Mouse (Mus musculus) layer of hippocampus, adult 9-11 months (tissue): ENCODE results near the gene Haao.
"Not testable (repeated sequence)": the region's sequence is repeated elsewhere in the genome, so short reads cannot be mapped to it uniquely, and the experiment has no call there.

Experiments
- DNase-seq: peaks from one replicate; pipeline ENCODE4 v3.0.0; 2022

The Haao gene

GRCm38 (mm10) chr17:83862134-83862881 lies 14.5 kb upstream of the Haao start:
- peak; percentile 71 for DNase-seq

- peak; percentile 96 for DNase-seq
Measured at GRCm38 (mm10) chr17:83861444-83862133, 13.8 kb upstream of the Haao start.

- not testable (repeated sequence) for DNase-seq
Measured at GRCm38 (mm10) chr17:83860968-83861367, 13.2 kb upstream of the Haao start.

- no peak for DNase-seq
Measured at GRCm38 (mm10) chr17:83860224-83860623, 12.5 kb upstream of the Haao start.

GRCm38 (mm10) chr17:83859639-83860038 lies 11.9 kb upstream of the Haao start:
- DNase-seq: no peak

- DNase-seq: no peak
Measured at GRCm38 (mm10) chr17:83858413-83858812, 10.7 kb upstream of the Haao start.

- no peak for DNase-seq
Measured at GRCm38 (mm10) chr17:83854284-83854918, 6.6 kb upstream of the Haao start.

GRCm38 (mm10) chr17:83853831-83854230 lies 6.1 kb upstream of the Haao start:
- no peak for DNase-seq

GRCm38 (mm10) chr17:83850864-83851263 lies 3.1 kb upstream of the Haao start:
- no peak for DNase-seq

- peak; percentile 78 for DNase-seq
Measured at GRCm38 (mm10) chr17:83850458-83850857, 2.7 kb upstream of the Haao start.

GRCm38 (mm10) chr17:83849717-83850116 lies 2.0 kb upstream of the Haao start:
- DNase-seq: no peak

- DNase-seq: no peak
Measured at GRCm38 (mm10) chr17:83849081-83849675, 1.4 kb upstream of the Haao start.

GRCm38 (mm10) chr17:83848482-83848881 lies 719 bp upstream of the Haao start:
- DNase-seq: no peak

GRCm38 (mm10) chr17:83847100-83847499 lies 663 bp downstream of the Haao start:
- DNase-seq: no peak

- DNase-seq: no peak
Measured at GRCm38 (mm10) chr17:83846301-83847021, 1.3 kb downstream of the Haao start.

- no peak for DNase-seq
Measured at GRCm38 (mm10) chr17:83845538-83845937, 2.2 kb downstream of the Haao start.

- no peak for DNase-seq
Measured at GRCm38 (mm10) chr17:83843780-83844179, 4.0 kb downstream of the Haao start.

- DNase-seq: no peak
Measured at GRCm38 (mm10) chr17:83841011-83841410, 6.8 kb downstream of the Haao start.

GRCm38 (mm10) chr17:83839132-83839531 lies 8.6 kb downstream of the Haao start:
- DNase-seq: no peak

GRCm38 (mm10) chr17:83837659-83838190 lies 10.0 kb downstream of the Haao start:
- no peak for DNase-seq

- DNase-seq: no peak
Measured at GRCm38 (mm10) chr17:83836048-83836447, 11.7 kb downstream of the Haao start.

- peak; percentile 46 for DNase-seq
Measured at GRCm38 (mm10) chr17:83834120-83834519, 13.6 kb downstream of the Haao start.
